Comparison of ENCODE assay signal across 8 mouse cellular contexts in genomic region chr7:16994400-16994799, GRCm38 (mm10). TPM values are rescaled to one million over a fixed set of nuclear protein-coding genes. Genes with fewer than 3 reads are reported as not detected.
A peak's percentile ranks its signal among the peaks of the same experiment; 100 is the strongest.
DNase-seq lines count a peak whose midpoint lies in the region; ATAC-seq lines count a peak whose summit lies in the region.

No protein-coding gene starts in this region.

- H3K9me3 ChIP-seq in kidney, embryonic 14.5 days (ENCODE audit: control insufficient read depth, low read length) = no peaks in the 10 kb centered on the region
- H3K9me3 ChIP-seq in embryonic facial prominence, embryonic 10.5 days = 0 out of 2 replicates have a peak, but pooled peaks cover 3% of the 10 kb centered on the region
- H3K9me3 ChIP-seq in hindbrain, embryonic 12.5 days (replicated peaks) = no peaks in the 10 kb centered on the region
- no peaks in the 10 kb centered on the region for H3K9me3 ChIP-seq in midbrain, embryonic 11.5 days (ENCODE audit: control insufficient read depth, low read length)

- no peak for DNase-seq in kidney, adult 11 months
- no peak for DNase-seq in embryonic facial prominence, embryonic 10.5 days (ENCODE audit: low spot score)
- no peak for DNase-seq in midbrain, embryonic 11.5 days (ENCODE audit: low spot score, missing footprints)
- no peak for DNase-seq in right cerebral cortex, postnatal 14 days
- no peak for DNase-seq in testis, postnatal 10 days (ENCODE audit: low spot score)

- H3K9ac ChIP-seq in kidney, embryonic 14.5 days (ENCODE audit: low read depth, low read length) = peak overlapping the region; percentile 81
- H3K9ac ChIP-seq in hindbrain, embryonic 12.5 days = peak overlapping the region; percentile 59
- H3K9ac ChIP-seq in midbrain, embryonic 11.5 days (ENCODE audit: low read length) = peak overlapping the region; percentile 82

- peaks cover 25% of the 10 kb centered on the region for H3K36me3 ChIP-seq in kidney, embryonic 14.5 days (ENCODE audit: control insufficient read depth, insufficient read depth, low read length)
- peaks cover 45% of the 10 kb centered on the region for H3K36me3 ChIP-seq in embryonic facial prominence, embryonic 10.5 days (replicated peaks)
- 0 out of 2 replicates have a peak, but pooled peaks cover 3% of the 10 kb centered on the region for H3K36me3 ChIP-seq in hindbrain, embryonic 12.5 days
- peaks cover 5% of the 10 kb centered on the region; the same call in 1 of the 2 replicates for H3K36me3 ChIP-seq in midbrain, embryonic 11.5 days (ENCODE audit: control insufficient read depth, insufficient read depth, low read length)

- peak overlapping the region; percentile 83 for H3K4me2 ChIP-seq in kidney, embryonic 14.5 days (replicated peaks; ENCODE audit: low read depth, low read length)
- peak overlapping the region; percentile 49 for H3K4me2 ChIP-seq in hindbrain, embryonic 12.5 days (replicated peaks)
- H3K4me2 ChIP-seq in midbrain, embryonic 11.5 days = peak overlapping the region; percentile 73

- ATAC-seq in kidney, embryonic 14.5 days (ENCODE audit: low FRiP score, low TSS enrichment) = no peak
- no peak for ATAC-seq in hindbrain, embryonic 12.5 days (ENCODE audit: low FRiP score)
- no peak for ATAC-seq in midbrain, embryonic 11.5 days (ENCODE audit: low FRiP score)
- ATAC-seq in megakaryocyte progenitor cell, adult 5-6 weeks (replicated peaks; ENCODE audit: poor library complexity) = no peak

- peak overlapping the region; percentile 79 for H3K27ac ChIP-seq in kidney, embryonic 14.5 days (ENCODE audit: low read depth, low read length)
- peak overlapping the region; percentile 92 for H3K27ac ChIP-seq in embryonic facial prominence, embryonic 10.5 days (replicated peaks)
- peak overlapping the region; percentile 73 for H3K27ac ChIP-seq in hindbrain, embryonic 12.5 days
- no peak overlapping the region for H3K27ac ChIP-seq in midbrain, embryonic 11.5 days (ENCODE audit: low read depth, low read length)

- under 1% methylated on average over 20 of the region's 20 CpGs for whole genome bisulfite sequencing in kidney, embryonic 14.5 days
- WGBS in embryonic facial prominence, embryonic 10.5 days = 9% methylated on average over 20 of the region's 20 CpGs
- WGBS in hindbrain, embryonic 12.5 days = 7% methylated on average over 20 of the region's 20 CpGs
- 5% methylated on average over 20 of the region's 20 CpGs for WGBS in midbrain, embryonic 11.5 days

- H3K27me3 ChIP-seq in kidney, embryonic 14.5 days (ENCODE audit: control insufficient read depth, insufficient read depth, low read length) = no peaks in the 10 kb centered on the region
- H3K27me3 ChIP-seq in embryonic facial prominence, embryonic 10.5 days (replicated peaks; ENCODE audit: low read depth, poor library complexity, severe bottlenecking) = no peaks in the 10 kb centered on the region
- no peaks in the 10 kb centered on the region for H3K27me3 ChIP-seq in hindbrain, embryonic 12.5 days
- H3K27me3 ChIP-seq in midbrain, embryonic 11.5 days (ENCODE audit: control insufficient read depth, insufficient read depth, low read length) = no peaks in the 10 kb centered on the region

- H3K4me1 ChIP-seq in kidney, embryonic 14.5 days (ENCODE audit: control insufficient read depth, insufficient read depth, low read length) = peaks cover 33% of the 10 kb centered on the region
- peaks cover 69% of the 10 kb centered on the region for H3K4me1 ChIP-seq in embryonic facial prominence, embryonic 10.5 days
- peaks cover 51% of the 10 kb centered on the region for H3K4me1 ChIP-seq in hindbrain, embryonic 12.5 days
- H3K4me1 ChIP-seq in midbrain, embryonic 11.5 days (ENCODE audit: control insufficient read depth, insufficient read depth, low read length) = peaks cover 39% of the 10 kb centered on the region

- H3K4me3 ChIP-seq in kidney, embryonic 14.5 days (ENCODE audit: low read length) = peak overlapping the region; percentile 78
- peak overlapping the region; percentile 72 for H3K4me3 ChIP-seq in embryonic facial prominence, embryonic 10.5 days
- H3K4me3 ChIP-seq in hindbrain, embryonic 12.5 days = peak overlapping the region; percentile 45
- H3K4me3 ChIP-seq in midbrain, embryonic 11.5 days (ENCODE audit: low read depth, low read length) = peak overlapping the region; percentile 46

RNA-seq across cellular contexts. Expression of gene Ccdc8, which starts 1.9 kb away (rescaled TPM):
- polyA plus RNA-seq in kidney, embryonic 14.5 days (2014; fragmentation: Nextera tagmentation; extraction: Ambion mirVana) = 17.5 and 21.4 TPM in 2 replicates
- 10.5 and 11.9 TPM in 2 replicates for polyA plus RNA-seq in embryonic facial prominence, embryonic 10.5 days (2016; fragmentation: Nextera tagmentation; extraction: Ambion mirVana)
- polyA plus RNA-seq in hindbrain, embryonic 12.5 days (2016; fragmentation: Nextera tagmentation; extraction: Ambion mirVana) = 9.2 and 10.4 TPM in 2 replicates
- 13.2 and 14.7 TPM in 2 replicates for polyA plus RNA-seq in midbrain, embryonic 11.5 days (2014; fragmentation: Nextera tagmentation; extraction: Ambion mirVana)
- 1.1 and 1.3 TPM in 2 replicates for total RNA-seq in megakaryocyte progenitor cell, adult 5-6 weeks (2015)
- 3.8 and 6.0 TPM in 2 replicates for total RNA-seq in megakaryocyte progenitor cell, adult 5-6 weeks (2017)

RNA-seq across cellular contexts. Expression of gene Gm42372, which starts 11.5 kb away (rescaled TPM):
- polyA plus RNA-seq in kidney, embryonic 14.5 days (2014; fragmentation: Nextera tagmentation; extraction: Ambion mirVana) = 0.29 and 0.47 TPM in 2 replicates
- polyA plus RNA-seq in embryonic facial prominence, embryonic 10.5 days (2016; fragmentation: Nextera tagmentation; extraction: Ambion mirVana) = 0.59 and 0.86 TPM in 2 replicates
- polyA plus RNA-seq in hindbrain, embryonic 12.5 days (2016; fragmentation: Nextera tagmentation; extraction: Ambion mirVana) = 1.0 and 1.7 TPM in 2 replicates
- 1.6 and 2.5 TPM in 2 replicates for polyA plus RNA-seq in midbrain, embryonic 11.5 days (2014; fragmentation: Nextera tagmentation; extraction: Ambion mirVana)
- total RNA-seq in megakaryocyte progenitor cell, adult 5-6 weeks (2015) = 0.67 TPM in 1 of 2 replicates, not detected in the other
- 0.20 TPM in 1 of 2 replicates, not detected in the other for total RNA-seq in megakaryocyte progenitor cell, adult 5-6 weeks (2017)

RNA-seq across cellular contexts. Expression of gene Ppp5c, which starts 33.3 kb away (rescaled TPM):
- polyA plus RNA-seq in kidney, embryonic 14.5 days (2014; fragmentation: Nextera tagmentation; extraction: Ambion mirVana) = 103 and 115 TPM in 2 replicates
- 138 and 146 TPM in 2 replicates for polyA plus RNA-seq in embryonic facial prominence, embryonic 10.5 days (2016; fragmentation: Nextera tagmentation; extraction: Ambion mirVana)
- 101 and 102 TPM in 2 replicates for polyA plus RNA-seq in hindbrain, embryonic 12.5 days (2016; fragmentation: Nextera tagmentation; extraction: Ambion mirVana)
- polyA plus RNA-seq in midbrain, embryonic 11.5 days (2014; fragmentation: Nextera tagmentation; extraction: Ambion mirVana) = 101 and 108 TPM in 2 replicates
- total RNA-seq in megakaryocyte progenitor cell, adult 5-6 weeks (2015) = 74.8 and 80.5 TPM in 2 replicates
- total RNA-seq in megakaryocyte progenitor cell, adult 5-6 weeks (2017) = 68.3 and 78.9 TPM in 2 replicates

RNA-seq across cellular contexts. Expression of gene Pnmal1, which starts 34.9 kb away (rescaled TPM):
- polyA plus RNA-seq in kidney, embryonic 14.5 days (2014; fragmentation: Nextera tagmentation; extraction: Ambion mirVana) = 0.51 and 0.74 TPM in 2 replicates
- 3.4 and 4.0 TPM in 2 replicates for polyA plus RNA-seq in embryonic facial prominence, embryonic 10.5 days (2016; fragmentation: Nextera tagmentation; extraction: Ambion mirVana)
- polyA plus RNA-seq in hindbrain, embryonic 12.5 days (2016; fragmentation: Nextera tagmentation; extraction: Ambion mirVana) = 24.0 and 27.3 TPM in 2 replicates
- 22.5 and 23.7 TPM in 2 replicates for polyA plus RNA-seq in midbrain, embryonic 11.5 days (2014; fragmentation: Nextera tagmentation; extraction: Ambion mirVana)
- total RNA-seq in megakaryocyte progenitor cell, adult 5-6 weeks (2015) = not detected in 2 replicates
- not detected in 2 replicates for total RNA-seq in megakaryocyte progenitor cell, adult 5-6 weeks (2017)

RNA-seq across cellular contexts. Expression of gene Pnmal2, which starts 49.9 kb away (rescaled TPM):
- polyA plus RNA-seq in kidney, embryonic 14.5 days (2014; fragmentation: Nextera tagmentation; extraction: Ambion mirVana) = 2.5 and 5.5 TPM in 2 replicates
- polyA plus RNA-seq in embryonic facial prominence, embryonic 10.5 days (2016; fragmentation: Nextera tagmentation; extraction: Ambion mirVana) = 2.9 and 4.6 TPM in 2 replicates
- 55.6 and 60.3 TPM in 2 replicates for polyA plus RNA-seq in hindbrain, embryonic 12.5 days (2016; fragmentation: Nextera tagmentation; extraction: Ambion mirVana)
- 8.3 and 8.6 TPM in 2 replicates for polyA plus RNA-seq in midbrain, embryonic 11.5 days (2014; fragmentation: Nextera tagmentation; extraction: Ambion mirVana)
- total RNA-seq in megakaryocyte progenitor cell, adult 5-6 weeks (2015) = not detected in 2 replicates
- 0.20 TPM in 1 of 2 replicates, not detected in the other for total RNA-seq in megakaryocyte progenitor cell, adult 5-6 weeks (2017)
